In genomic region chr14:55242664-55243063, GRCm38 (mm10) we compare ENCODE assay signal across 28 mouse cellular contexts. TPM values are rescaled to one million over a fixed set of nuclear protein-coding genes. Genes with fewer than 3 reads are reported as not detected.
DNase-seq lines count a peak whose midpoint lies in the region; ATAC-seq and TF ChIP-seq lines count a peak whose summit lies in the region.
"Had no signal": no experiment of that assay in that cellular context is flagged by ENCODE, and none has a peak within 500 bp of the region (broad histone marks: within the 10 kb centered on the region; RNA-seq: fewer than 3 reads in every experiment).

No protein-coding gene starts in this region.

- H3K9me3 ChIP-seq in forebrain, embryonic 14.5 days (replicated peaks; ENCODE audit: control insufficient read depth, low read length): no peaks in the 10 kb centered on the region
- H3K9me3 ChIP-seq in forebrain, embryonic 13.5 days (replicated peaks): no peaks in the 10 kb centered on the region
- H3K9me3 ChIP-seq in embryonic facial prominence, embryonic 10.5 days: no peaks in the 10 kb centered on the region
- H3K9me3 ChIP-seq: forebrain, embryonic 10.5 days; hindbrain, embryonic 15.5 days; kidney, embryonic 15.5 days had no signal

- H3K27me3 ChIP-seq in forebrain, embryonic 14.5 days (replicated peaks; ENCODE audit: control insufficient read depth, insufficient read depth, low read length): no peaks in the 10 kb centered on the region
- no peaks in the 10 kb centered on the region for H3K27me3 ChIP-seq in forebrain, embryonic 13.5 days
- no peaks in the 10 kb centered on the region for H3K27me3 ChIP-seq in cerebellum, adult 2 months (ENCODE audit: control insufficient read depth, insufficient read depth, low read length)
- H3K27me3 ChIP-seq in embryonic facial prominence, embryonic 10.5 days (replicated peaks; ENCODE audit: low read depth, poor library complexity, severe bottlenecking): no peaks in the 10 kb centered on the region
- H3K27me3 ChIP-seq: hindbrain, embryonic 15.5 days; kidney, embryonic 15.5 days had no signal

- WGBS in forebrain, embryonic 14.5 days: 97% methylated on average over 1 of the region's 1 CpGs
- WGBS in forebrain, embryonic 13.5 days: 85% methylated on average over 1 of the region's 1 CpGs
- WGBS in cerebellum, adult 2 months: 45% methylated on average over 1 of the region's 1 CpGs
- whole genome bisulfite sequencing in embryonic facial prominence, embryonic 10.5 days: 83% methylated on average over 1 of the region's 1 CpGs

- peak; percentile 56 for DNase-seq in forebrain, embryonic 14.5 days (ENCODE audit: low spot score)
- peak; percentile 15 for DNase-seq in kidney, postnatal 10 days
- no peak for DNase-seq in kidney, adult 18-20 months
- DNase-seq in cerebellum, adult 2 months: peak; percentile 45 to 80
- peak; percentile 41 to 54 for DNase-seq in cerebellum, postnatal 36 days
- DNase-seq in embryonic facial prominence, embryonic 10.5 days (ENCODE audit: low spot score): no peak
- DNase-seq in adrenal gland, postnatal 25 days: no peak
- DNase-seq: heart, postnatal 36 days; liver; lung, postnatal 10 days; midbrain, embryonic 14.5 days; thymus, postnatal 36 days had no signal

- H3K4me1 ChIP-seq in forebrain, embryonic 14.5 days (ENCODE audit: control insufficient read depth, insufficient read depth, low read length): no peaks in the 10 kb centered on the region
- H3K4me1 ChIP-seq in forebrain, embryonic 13.5 days: no peaks in the 10 kb centered on the region
- H3K4me1 ChIP-seq in cerebellum, adult 2 months (ENCODE audit: control insufficient read depth, insufficient read depth, low read length): peaks cover 10% of the 10 kb centered on the region; the same call in 1 of the 2 replicates
- H3K4me1 ChIP-seq in embryonic facial prominence, embryonic 10.5 days: peaks cover 4% of the 10 kb centered on the region; the same call in 1 of the 2 replicates
- H3K4me1 ChIP-seq: hindbrain, embryonic 15.5 days had no signal

- TF ChIP-seq CTCF in cerebellum, adult 2 months (IDR thresholded peaks at IDR 0.05; ENCODE audit: borderline replicate concordance, insufficient read depth, low read depth, low read length): no peak

- no peak overlapping the region for H3K9ac ChIP-seq in forebrain, embryonic 14.5 days (ENCODE audit: low read length)
- no peak overlapping the region for H3K9ac ChIP-seq in forebrain, embryonic 13.5 days
- H3K9ac ChIP-seq: hindbrain, embryonic 15.5 days; kidney, embryonic 15.5 days had no signal

- ATAC-seq in forebrain, embryonic 14.5 days: no peak
- ATAC-seq in forebrain, embryonic 13.5 days: no peak
- ATAC-seq: CD4-positive, CD25-positive, alpha-beta regulatory T cell, adult 4 months; intestine, embryonic 16.5 days had no signal

- no peak overlapping the region for H3K4me2 ChIP-seq in forebrain, embryonic 14.5 days (ENCODE audit: low read length)
- H3K4me2 ChIP-seq in forebrain, embryonic 13.5 days: no peak overlapping the region
- H3K4me2 ChIP-seq: heart, embryonic 11.5 days; hindbrain, embryonic 15.5 days; kidney, embryonic 15.5 days had no signal

- no peak overlapping the region for H3K27ac ChIP-seq in forebrain, embryonic 14.5 days (ENCODE audit: low read depth, low read length)
- H3K27ac ChIP-seq in forebrain, embryonic 13.5 days: no peak overlapping the region
- H3K27ac ChIP-seq in cerebellum, adult 2 months (ENCODE audit: insufficient read depth, low read length): no peak overlapping the region
- H3K27ac ChIP-seq in embryonic facial prominence, embryonic 10.5 days (replicated peaks): no peak overlapping the region
- H3K27ac ChIP-seq: forebrain, embryonic 10.5 days; hindbrain, embryonic 15.5 days; kidney, embryonic 15.5 days had no signal

- no peak for TF ChIP-seq POLR2A in cerebellum, adult 2 months (IDR thresholded peaks at IDR 0.05; ENCODE audit: borderline replicate concordance, insufficient read depth, low read length)

- H3K4me3 ChIP-seq in forebrain, embryonic 14.5 days (ENCODE audit: low read depth, low read length): no peak overlapping the region
- H3K4me3 ChIP-seq in forebrain, embryonic 13.5 days: no peak overlapping the region
- H3K4me3 ChIP-seq in cerebellum, adult 2 months (replicated peaks; ENCODE audit: insufficient read depth, low read depth, low read length): no peak overlapping the region
- H3K4me3 ChIP-seq in embryonic facial prominence, embryonic 10.5 days: no peak overlapping the region
- H3K4me3 ChIP-seq: forebrain, embryonic 10.5 days; hindbrain, embryonic 15.5 days; kidney, embryonic 15.5 days; myocyte had no signal

- H3K36me3 ChIP-seq in forebrain, embryonic 14.5 days (ENCODE audit: control insufficient read depth, insufficient read depth, low read length): no peaks in the 10 kb centered on the region
- no peaks in the 10 kb centered on the region for H3K36me3 ChIP-seq in forebrain, embryonic 13.5 days (ENCODE audit: poor library complexity, severe bottlenecking)
- no peaks in the 10 kb centered on the region for H3K36me3 ChIP-seq in embryonic facial prominence, embryonic 10.5 days (replicated peaks)
- H3K36me3 ChIP-seq: forebrain, embryonic 10.5 days; hindbrain, embryonic 15.5 days; kidney, embryonic 15.5 days had no signal

RNA-seq across cellular contexts. Expression of gene Dhrs2, which starts 20.9 kb away (rescaled TPM):
- polyA plus RNA-seq in forebrain, embryonic 14.5 days (2014; fragmentation: Nextera tagmentation; extraction: Ambion mirVana): 0.41 and 0.56 TPM in 2 replicates
- not detected in 2 replicates for polyA plus RNA-seq in forebrain, embryonic 13.5 days (2015; fragmentation: Nextera tagmentation; extraction: Ambion mirVana)
- polyA plus RNA-seq in cerebellum, adult 2 months (2012; rRNA removed): 1.2 and 1.4 TPM in 2 replicates
- not detected in 2 replicates for polyA plus RNA-seq in embryonic facial prominence, embryonic 10.5 days (2016; fragmentation: Nextera tagmentation; extraction: Ambion mirVana)
- total RNA-seq in adrenal gland, postnatal 25 days (2021): not detected in 2 replicates
- total RNA-seq: adrenal gland, postnatal 4 days; ES-E14; gastrocnemius, adult 18-20 months; heart, postnatal 36 days; layer of hippocampus, postnatal 25 days; left cerebral cortex, postnatal 36 days; megakaryocyte progenitor cell, adult 5-6 weeks had no signal
- polyA plus RNA-seq: CD4-positive, CD25-positive, alpha-beta regulatory T cell, adult 4 months; forebrain, embryonic 10.5 days; heart, embryonic 11.5 days; large intestine, adult 2 months; liver, embryonic 16.5 days; myocyte had no signal

Comparison
In these comparisons a context has a peak if more than half of its experiments do, and no peak if none do; other contexts are left out.
1. DNase-seq: peak in forebrain, embryonic 14.5 days (single experiment), kidney, postnatal 10 days (single experiment), cerebellum, adult 2 months (2 of 2) and cerebellum, postnatal 36 days (2 of 2); none in kidney, adult 18-20 months (single experiment), embryonic facial prominence, embryonic 10.5 days (single experiment) and adrenal gland, postnatal 25 days (single experiment).